Mouse (Mus musculus): ENCODE results near the gene Gm28635. TPM values are rescaled to one million over a fixed set of nuclear protein-coding genes. Genes with fewer than 3 reads are reported as not detected.

Gene Gm28635
- polyA plus RNA-seq, 1 experiment from 2014 or later: not detected

DNA sequence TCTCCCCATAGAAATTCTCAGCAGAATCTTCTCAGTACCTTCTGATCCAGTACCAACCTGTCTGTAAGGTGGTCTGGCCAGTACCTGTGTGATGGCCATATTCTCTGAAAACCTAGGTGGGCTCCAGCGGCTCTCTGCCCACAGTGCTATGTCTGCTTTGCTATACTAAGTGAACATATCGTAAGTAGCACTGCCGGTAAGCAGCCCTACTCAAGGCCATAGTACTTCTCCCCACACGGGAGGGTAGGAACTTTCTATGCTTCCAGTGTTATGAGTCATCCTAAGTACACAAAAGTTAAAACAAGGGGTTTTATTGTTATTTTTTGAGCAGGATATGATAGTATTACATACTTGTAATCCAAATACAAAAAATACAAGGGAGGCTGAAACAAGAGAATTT lies 43.8 kb downstream of the Gm28635 start:
- WGBS: 59% methylated on average over 4 of the region's 4 CpGs
- Histone ChIP-seq H3K4me3 (no peak overlapping the region), H3K36me3 (0 out of 2 replicates have a peak, but pooled peaks cover 2% of the 10 kb centered on the region), H3K9me3 (no peaks in the 10 kb centered on the region), H3K4me1 (peaks cover 60% of the 10 kb centered on the region), H3K27ac (peak overlapping the region; percentile 87), H3K9ac (no peak overlapping the region), H3K4me2 (no peak overlapping the region), H3K27me3 (no peaks in the 10 kb centered on the region)
- no peak for ATAC-seq (ENCODE audit: insufficient number of reproducible peaks, low FRiP score, low TSS enrichment, low read depth)

DNA sequence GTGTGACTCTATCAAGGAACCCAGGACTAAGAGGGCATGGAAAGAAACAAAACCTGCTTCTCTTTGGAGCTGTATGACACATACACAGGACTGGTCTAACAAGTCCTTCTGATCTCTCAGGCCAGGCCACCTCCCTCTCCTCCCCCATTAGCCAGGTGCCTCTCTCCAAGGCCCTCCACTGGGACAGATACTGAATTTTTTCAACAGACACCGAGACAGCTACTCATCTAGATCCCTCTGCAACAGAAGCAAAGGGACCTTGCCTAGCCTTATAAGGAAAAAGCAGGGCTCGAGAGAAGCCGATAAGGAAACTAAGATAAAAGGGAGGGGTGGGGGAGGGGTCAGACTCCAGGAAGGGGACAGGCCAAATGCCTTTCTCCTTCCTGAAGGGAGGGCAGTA lies 44.8 kb downstream of the Gm28635 start:
- H3K9me3 ChIP-seq: no peaks in the 10 kb centered on the region
- ATAC-seq (ENCODE audit: insufficient number of reproducible peaks, low FRiP score, low TSS enrichment, low read depth): no peak
- H3K27me3 ChIP-seq: no peaks in the 10 kb centered on the region
- no peak overlapping the region for H3K4me2 ChIP-seq
- no peak overlapping the region for H3K4me3 ChIP-seq
- H3K9ac ChIP-seq: no peak overlapping the region
- peaks cover 55% of the 10 kb centered on the region for H3K4me1 ChIP-seq
- 0 out of 2 replicates have a peak, but pooled peaks cover 2% of the 10 kb centered on the region for H3K36me3 ChIP-seq
- WGBS: 16% methylated on average over 3 of the region's 3 CpGs
- H3K27ac ChIP-seq: peak overlapping the region; percentile 18; the same call in 1 of the 2 replicates

DNA sequence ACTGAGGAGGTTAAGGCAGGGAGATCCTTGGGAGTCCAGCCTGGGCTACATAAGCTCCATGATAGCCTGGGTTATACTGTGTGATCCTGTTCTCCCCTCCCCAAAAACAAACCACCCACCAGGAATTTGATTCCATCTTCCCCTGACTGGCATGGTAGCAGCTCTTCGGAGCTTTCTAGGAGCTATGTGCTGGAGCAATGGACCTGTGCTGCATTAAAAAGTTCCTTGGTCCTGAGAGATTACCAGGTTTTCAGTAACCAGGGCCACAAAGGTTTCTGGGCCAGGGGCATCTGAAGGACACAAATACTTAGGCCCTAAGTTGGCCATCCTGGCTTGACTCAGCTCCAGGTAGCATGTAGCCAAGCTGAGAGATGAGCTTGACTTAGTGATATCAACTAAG lies 45.8 kb downstream of the Gm28635 start:
- Histone ChIP-seq H3K4me2 (no peak overlapping the region), H3K36me3 (0 out of 2 replicates have a peak, but pooled peaks cover 2% of the 10 kb centered on the region), H3K27me3 (no peaks in the 10 kb centered on the region), H3K4me1 (peaks cover 46% of the 10 kb centered on the region), H3K9ac (no peak overlapping the region), H3K4me3 (no peak overlapping the region), H3K27ac (no peak overlapping the region), H3K9me3 (no peaks in the 10 kb centered on the region)
- no peak for ATAC-seq (ENCODE audit: insufficient number of reproducible peaks, low FRiP score, low TSS enrichment, low read depth)
- 90% methylated on average over 1 of the region's 1 CpGs for WGBS

DNA sequence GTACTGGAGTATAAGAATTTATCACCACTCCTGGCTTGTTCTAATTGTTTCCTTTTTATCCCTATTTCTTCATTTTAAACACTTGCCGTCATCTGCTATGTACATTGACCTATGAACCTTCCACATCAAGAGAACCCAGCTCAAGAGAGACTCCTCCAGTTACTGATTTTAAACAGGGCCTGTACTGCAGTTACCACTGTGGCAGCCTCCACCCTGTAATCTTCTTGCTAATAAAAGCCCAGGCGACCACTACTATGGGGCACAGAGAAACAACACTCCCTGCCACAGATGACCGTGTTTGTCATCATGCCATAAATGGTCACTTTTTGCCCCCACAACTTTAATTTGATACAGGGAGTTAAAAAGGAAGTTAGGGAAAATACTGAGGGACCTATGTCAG lies 50.8 kb downstream of the Gm28635 start:
- Histone ChIP-seq H3K4me1 (peaks cover 11% of the 10 kb centered on the region; the same call in 1 of the 2 replicates), H3K9ac (no peak overlapping the region), H3K9me3 (no peaks in the 10 kb centered on the region), H3K27me3 (no peaks in the 10 kb centered on the region), H3K4me2 (no peak overlapping the region), H3K4me3 (no peak overlapping the region), H3K27ac (peak overlapping the region; percentile 67; the same call in 1 of the 2 replicates), H3K36me3 (peaks cover 12% of the 10 kb centered on the region)
- ATAC-seq (ENCODE audit: insufficient number of reproducible peaks, low FRiP score, low TSS enrichment, low read depth): no peak
- 28% methylated on average over 3 of the region's 3 CpGs for WGBS

DNA sequence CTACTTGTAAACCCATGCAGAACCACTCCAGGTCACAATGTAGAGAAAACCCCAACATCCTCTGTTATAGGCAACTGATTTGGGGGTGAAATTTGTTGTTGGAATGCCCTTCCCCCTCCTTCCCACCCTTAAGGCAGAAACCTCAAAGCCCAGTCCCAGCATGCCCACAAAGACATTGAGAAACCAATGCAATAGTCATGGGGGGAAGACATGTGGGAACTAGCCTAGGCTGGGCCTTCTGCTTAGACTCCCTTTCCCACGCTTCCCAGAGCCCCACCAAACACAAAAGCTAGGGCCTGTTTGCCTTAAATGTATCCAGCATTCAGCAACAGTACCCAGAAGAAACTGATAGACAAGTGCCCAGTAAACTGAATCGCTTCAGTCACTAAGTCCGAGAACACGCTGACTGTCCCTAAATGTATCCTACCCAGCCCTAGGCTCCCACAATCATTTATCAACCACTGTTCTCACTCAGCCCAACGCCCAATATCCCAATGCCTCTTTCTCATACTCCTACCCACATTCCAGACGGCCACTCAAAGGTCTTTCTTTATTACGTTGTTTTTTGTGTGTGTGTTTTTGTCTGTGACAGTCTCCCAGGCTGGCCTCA lies 51.4 kb downstream of the Gm28635 start:
- Histone ChIP-seq H3K4me2 (no peak overlapping the region), H3K27me3 (no peaks in the 10 kb centered on the region), H3K4me3 (no peak overlapping the region), H3K9me3 (no peaks in the 10 kb centered on the region), H3K27ac (peak overlapping the region; percentile 61), H3K36me3 (peaks cover 13% of the 10 kb centered on the region), H3K4me1 (peaks cover 6% of the 10 kb centered on the region; the same call in 1 of the 2 replicates), H3K9ac (no peak overlapping the region)
- 66% methylated on average over 7 of the region's 7 CpGs for WGBS
- no peak for ATAC-seq (ENCODE audit: insufficient number of reproducible peaks, low FRiP score, low TSS enrichment, low read depth)

DNA sequence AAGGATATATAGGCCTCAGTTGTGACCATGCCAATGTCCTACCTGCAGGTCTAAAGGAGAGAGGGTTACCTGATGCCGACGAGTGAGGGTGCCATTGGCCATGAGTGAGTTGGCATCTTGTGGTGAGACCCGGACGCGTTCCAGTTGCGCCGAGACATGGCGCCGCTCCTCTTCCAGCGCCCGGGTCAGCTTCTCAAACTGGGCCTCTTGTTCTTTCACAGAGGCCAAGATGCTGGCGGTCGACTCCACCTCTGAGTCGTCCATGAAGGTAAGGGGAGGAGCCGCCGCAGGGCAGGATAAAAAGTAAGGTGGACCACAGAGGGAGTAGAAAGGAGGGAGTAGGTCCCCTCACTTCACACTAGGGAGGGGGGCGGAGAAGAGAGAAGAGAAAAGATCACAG lies 53.6 kb downstream of the Gm28635 start:
- WGBS: 94% methylated on average over 17 of the region's 17 CpGs
- Histone ChIP-seq H3K9ac (no peak overlapping the region), H3K27me3 (no peaks in the 10 kb centered on the region), H3K27ac (no peak overlapping the region), H3K9me3 (no peaks in the 10 kb centered on the region), H3K4me3 (no peak overlapping the region), H3K4me2 (no peak overlapping the region), H3K36me3 (peaks cover 30% of the 10 kb centered on the region), H3K4me1 (0 out of 2 replicates have a peak, but pooled peaks cover 5% of the 10 kb centered on the region)
- no peak for ATAC-seq (ENCODE audit: insufficient number of reproducible peaks, low FRiP score, low TSS enrichment, low read depth)

DNA sequence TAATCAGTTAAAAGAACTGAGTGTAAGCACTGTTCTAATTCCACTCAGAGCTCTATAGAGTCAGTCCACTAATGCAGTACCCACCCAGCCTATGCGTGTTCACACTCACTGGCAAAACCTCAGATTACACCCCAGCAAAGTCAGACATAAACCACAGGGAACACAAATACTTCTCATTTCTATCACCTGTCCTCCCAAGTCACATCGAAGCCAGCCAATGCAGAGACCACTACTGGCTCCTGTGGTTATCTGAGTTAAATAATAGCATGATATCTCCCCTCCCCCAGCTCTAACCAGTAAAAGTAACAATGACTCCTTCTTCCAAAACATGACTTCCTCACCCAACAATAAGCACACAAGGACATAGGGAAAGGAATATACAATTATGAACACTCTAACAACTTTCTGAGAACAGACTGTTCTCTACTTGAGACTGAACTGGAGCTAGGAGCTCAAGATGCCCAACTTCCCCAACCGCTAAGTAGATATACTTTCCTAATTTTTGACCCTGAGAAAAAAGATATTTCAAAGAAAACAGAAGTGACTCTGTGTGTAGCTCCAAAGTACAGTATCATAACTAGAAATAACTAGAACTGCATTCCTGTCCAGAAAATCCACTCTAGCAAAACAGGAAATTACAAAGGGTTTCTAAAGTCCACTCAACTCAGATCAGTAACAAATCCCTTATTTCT lies 54.3 kb downstream of the Gm28635 start:
- no peak overlapping the region for H3K9ac ChIP-seq
- 91% methylated on average over 3 of the region's 3 CpGs for WGBS
- no peak overlapping the region for H3K27ac ChIP-seq
- peaks cover 36% of the 10 kb centered on the region for H3K36me3 ChIP-seq
- H3K4me2 ChIP-seq: no peak overlapping the region
- H3K4me1 ChIP-seq: 0 out of 2 replicates have a peak, but pooled peaks cover 5% of the 10 kb centered on the region
- H3K9me3 ChIP-seq: no peaks in the 10 kb centered on the region
- H3K4me3 ChIP-seq: no peak overlapping the region
- no peaks in the 10 kb centered on the region for H3K27me3 ChIP-seq
- ATAC-seq (ENCODE audit: insufficient number of reproducible peaks, low FRiP score, low TSS enrichment, low read depth): no peak

DNA sequence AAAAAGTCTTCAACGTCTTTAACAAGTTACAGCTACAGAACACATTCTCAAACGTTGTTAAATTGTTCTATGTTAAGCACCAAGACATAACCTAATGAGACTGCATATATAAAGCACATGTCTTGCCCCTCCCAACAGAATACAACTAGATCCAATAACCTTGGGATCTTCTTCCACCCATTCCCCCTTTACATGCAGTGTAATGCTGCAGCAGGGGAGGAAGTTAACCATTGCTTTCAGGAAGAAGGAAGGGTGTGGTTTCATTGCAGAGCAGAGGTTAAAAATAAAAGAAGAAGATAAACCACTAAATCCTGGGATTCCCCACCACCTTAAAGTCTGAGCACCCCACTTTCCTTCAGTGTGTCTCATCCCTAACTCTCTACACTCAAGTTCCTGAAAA lies 55.2 kb downstream of the Gm28635 start:
- WGBS: 72% methylated on average over 2 of the region's 2 CpGs
- H3K9me3 ChIP-seq: no peaks in the 10 kb centered on the region
- H3K4me2 ChIP-seq: no peak overlapping the region
- H3K4me1 ChIP-seq: 0 out of 2 replicates have a peak, but pooled peaks cover 5% of the 10 kb centered on the region
- H3K27ac ChIP-seq: no peak overlapping the region
- no peak for ATAC-seq (ENCODE audit: insufficient number of reproducible peaks, low FRiP score, low TSS enrichment, low read depth)
- H3K27me3 ChIP-seq: no peaks in the 10 kb centered on the region
- H3K36me3 ChIP-seq: peaks cover 37% of the 10 kb centered on the region
- no peak overlapping the region for H3K4me3 ChIP-seq
- no peak overlapping the region for H3K9ac ChIP-seq

DNA sequence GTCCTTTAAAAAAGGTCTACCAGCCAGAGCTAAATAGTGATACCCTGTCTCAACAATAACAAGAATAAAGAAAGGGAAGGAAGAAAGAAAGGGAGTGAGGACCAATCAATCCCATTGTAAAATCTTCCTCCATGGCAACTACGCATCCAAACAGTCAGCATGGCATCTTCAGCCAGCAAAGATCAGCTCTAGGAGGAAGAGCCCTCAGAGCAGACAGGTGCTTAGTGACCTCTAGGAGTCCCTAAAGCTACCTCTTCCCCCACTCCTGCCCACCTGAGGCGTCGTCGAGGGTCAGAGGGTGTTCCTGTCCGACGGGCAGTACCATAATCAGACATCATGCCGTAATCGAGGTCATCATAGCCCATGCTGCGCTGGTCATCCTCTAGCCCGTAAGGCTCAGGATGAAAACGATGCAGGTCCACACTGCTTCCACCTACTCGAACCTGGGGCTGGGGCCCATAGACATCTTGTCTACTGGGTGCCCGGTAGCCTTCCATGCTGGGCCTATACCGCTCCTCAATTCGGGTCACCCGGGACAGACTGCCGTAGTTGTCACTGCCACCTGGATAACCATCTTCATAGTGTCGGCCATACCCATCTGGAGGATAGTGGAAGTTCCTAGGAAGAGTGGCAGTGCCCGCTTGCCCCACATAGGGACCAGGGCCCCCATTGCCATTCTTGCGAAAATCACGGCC lies 58.0 kb downstream of the Gm28635 start:
- Histone ChIP-seq H3K4me3 (no peak overlapping the region), H3K4me1 (0 out of 2 replicates have a peak, but pooled peaks cover 3% of the 10 kb centered on the region), H3K36me3 (peaks cover 63% of the 10 kb centered on the region), H3K4me2 (no peak overlapping the region), H3K9me3 (no peaks in the 10 kb centered on the region), H3K27ac (no peak overlapping the region), H3K9ac (no peak overlapping the region), H3K27me3 (no peaks in the 10 kb centered on the region)
- WGBS: 93% methylated on average over 21 of the region's 21 CpGs
- ATAC-seq (ENCODE audit: insufficient number of reproducible peaks, low FRiP score, low TSS enrichment, low read depth): no peak

DNA sequence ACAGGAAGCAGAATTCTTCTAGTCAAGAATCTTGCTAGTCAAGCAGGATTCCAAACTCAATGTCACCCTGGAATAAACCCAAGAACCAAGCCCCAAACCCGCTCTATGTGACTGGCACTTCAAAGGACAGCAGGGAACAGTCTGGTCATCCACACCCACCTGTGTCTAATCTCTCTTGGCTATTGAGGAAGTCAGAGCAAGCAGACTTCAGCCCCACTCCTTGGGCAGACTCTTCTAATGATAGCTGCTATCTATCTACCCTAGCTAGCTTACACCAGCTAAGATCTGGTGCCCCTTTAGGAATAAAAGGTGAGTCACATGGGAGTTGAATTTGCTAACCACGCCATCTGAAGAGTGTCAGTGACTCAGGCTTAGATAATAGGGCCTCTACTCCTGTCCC lies 58.9 kb downstream of the Gm28635 start:
- ATAC-seq (ENCODE audit: insufficient number of reproducible peaks, low FRiP score, low TSS enrichment, low read depth): no peak
- H3K4me2 ChIP-seq: no peak overlapping the region
- no peak overlapping the region for H3K4me3 ChIP-seq
- H3K9me3 ChIP-seq: no peaks in the 10 kb centered on the region
- WGBS: 81% methylated on average over 2 of the region's 2 CpGs
- no peaks in the 10 kb centered on the region for H3K4me1 ChIP-seq
- peak overlapping the region; percentile 47 for H3K27ac ChIP-seq
- H3K27me3 ChIP-seq: no peaks in the 10 kb centered on the region
- H3K36me3 ChIP-seq: peaks cover 64% of the 10 kb centered on the region
- no peak overlapping the region for H3K9ac ChIP-seq

DNA sequence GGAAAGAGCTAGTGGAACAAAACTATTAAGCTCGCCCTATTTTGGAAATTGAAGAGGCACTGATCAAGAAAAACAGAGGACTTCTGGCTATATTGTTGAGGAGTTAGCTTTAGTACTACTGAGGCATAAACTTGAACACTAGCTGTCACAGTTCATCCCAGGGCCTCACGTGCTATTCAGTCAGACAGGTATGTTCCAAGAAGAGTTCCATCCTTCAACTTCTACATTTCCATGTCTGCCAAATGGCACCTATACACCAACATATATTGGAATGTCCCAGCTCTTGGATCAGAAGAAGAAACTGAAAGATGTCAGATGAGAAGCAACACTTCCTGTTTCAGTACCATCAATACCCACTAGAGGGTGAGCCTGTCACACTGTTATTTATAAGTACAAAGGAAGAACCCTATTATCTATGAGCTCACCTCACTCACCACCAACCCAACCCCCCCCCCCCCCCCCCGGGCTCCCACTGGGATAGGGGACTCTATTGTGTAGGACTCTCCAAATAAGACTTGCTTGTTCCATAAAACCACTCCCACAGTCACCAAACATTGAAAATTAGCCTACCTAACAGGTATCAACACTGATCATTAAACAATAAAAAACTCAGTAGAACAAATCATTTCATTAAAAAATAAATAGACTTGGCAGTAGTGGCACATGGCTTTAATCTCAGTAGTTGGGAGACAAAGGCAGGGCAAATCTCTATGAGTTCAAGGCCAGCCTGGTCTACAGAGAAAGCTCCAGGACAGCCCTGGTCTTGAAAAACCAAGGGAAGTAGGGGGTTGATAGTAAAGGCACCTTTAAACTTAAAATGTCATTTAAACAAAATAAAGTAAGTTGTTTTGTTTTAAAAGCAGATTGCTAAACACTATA lies 60.0 kb downstream of the Gm28635 start:
- Histone ChIP-seq H3K9me3 (no peaks in the 10 kb centered on the region), H3K27ac (no peak overlapping the region), H3K9ac (no peak overlapping the region), H3K36me3 (peaks cover 74% of the 10 kb centered on the region), H3K4me1 (no peaks in the 10 kb centered on the region), H3K4me3 (no peak overlapping the region), H3K27me3 (no peaks in the 10 kb centered on the region), H3K4me2 (no peak overlapping the region)
- no peak for ATAC-seq (ENCODE audit: insufficient number of reproducible peaks, low FRiP score, low TSS enrichment, low read depth)
- WGBS: 82% methylated on average over 3 of the region's 3 CpGs
